Mouse (Mus musculus): ENCODE measurements around the gene Kcnq1.

GRCm38 (mm10) chr7:143139932-143140331 is 33.8 kb downstream of the Kcnq1 start:
- TF ChIP-seq GATA1 (IDR thresholded peaks at IDR 0.05; ENCODE audit: borderline replicate concordance, low read length) = no peak
- no peak for TF ChIP-seq FLI1 (IDR thresholded peaks at IDR 0.05; ENCODE audit: low read length)
